Mouse (Mus musculus) hindbrain, embryonic 15.5 days (tissue): ENCODE measurements around the gene Mob3b. TPM values are rescaled to one million over a fixed set of nuclear protein-coding genes. Genes with fewer than 3 reads are reported as not detected.
A peak's percentile ranks its signal among the peaks of the same experiment; 100 is the strongest.

Experiments used
- ATAC-seq: fragments of 200-750 bp; cut with Nextera tagmentation; 2 replicates; pipeline ENCODE4 v1.8.0; 2017; ENCODE audit warnings: low read depth, moderate number of reproducible peaks, moderate TSS enrichment; ENCODE audit not compliant: low FRiP score
- H3K27ac ChIP-seq: fragments of 300-500 bp; sonication (generic); replicated peaks from 2 replicates; pipeline ENCODE4 v1.5.1; 2015; ENCODE audit warnings: mild to moderate bottlenecking, inconsistent platforms
- H3K27me3 ChIP-seq: fragments of 300-500 bp; sonication (generic); 2 replicates; pipeline ENCODE4 v1.6.1; 2015; ENCODE audit warnings: control low read depth, inconsistent platforms
- H3K36me3 ChIP-seq: fragments of 300-500 bp; sonication (generic); 2 replicates; pipeline ENCODE4 v1.6.1; 2015; ENCODE audit warnings: control low read depth, inconsistent platforms
- H3K4me1 ChIP-seq: fragments of 300-500 bp; sonication (generic); replicated peaks from 2 replicates; pipeline ENCODE4 v1.6.1; 2015; ENCODE audit warnings: control low read depth, inconsistent platforms
- H3K4me2 ChIP-seq: fragments of 300-500 bp; sonication (generic); 2 replicates; pipeline ENCODE4 v1.6.1; 2015; ENCODE audit warnings: moderate library complexity, mild to moderate bottlenecking, inconsistent platforms
- H3K4me3 ChIP-seq: fragments of 300-500 bp; sonication (generic); 2 replicates; pipeline ENCODE4 v1.5.1; 2015; ENCODE audit warnings: mild to moderate bottlenecking, inconsistent platforms
- H3K9ac ChIP-seq: fragments of 300-500 bp; sonication (generic); 2 replicates; pipeline ENCODE4 v1.6.1; 2015; ENCODE audit warnings: inconsistent platforms
- H3K9me3 ChIP-seq: fragments of 300-500 bp; sonication (generic); 2 replicates; pipeline ENCODE4 v1.6.1; 2016; ENCODE audit warnings: control low read depth, inconsistent platforms
- WGBS: fragments of 180-500 bp; shearing (Covaris S2); methylation state at CpG from one replicate; pipeline ENCODE4 v1.1.7; 2015; 5-methylcytosine and 5-hydroxymethylcytosine counted together
- polyA plus RNA-seq: library from polyadenylated mRNA; unstranded; fragments of >200 nt; fragmentation: Nextera tagmentation; extraction: Ambion mirVana; gene quantifications from 2 replicates; pipeline ENCODE4 v1.2.1, GENCODE M21; 2015

Mob3b gene
- polyA plus RNA-seq, 1 experiment from 2014 or later: 3.9 TPM

DNA sequence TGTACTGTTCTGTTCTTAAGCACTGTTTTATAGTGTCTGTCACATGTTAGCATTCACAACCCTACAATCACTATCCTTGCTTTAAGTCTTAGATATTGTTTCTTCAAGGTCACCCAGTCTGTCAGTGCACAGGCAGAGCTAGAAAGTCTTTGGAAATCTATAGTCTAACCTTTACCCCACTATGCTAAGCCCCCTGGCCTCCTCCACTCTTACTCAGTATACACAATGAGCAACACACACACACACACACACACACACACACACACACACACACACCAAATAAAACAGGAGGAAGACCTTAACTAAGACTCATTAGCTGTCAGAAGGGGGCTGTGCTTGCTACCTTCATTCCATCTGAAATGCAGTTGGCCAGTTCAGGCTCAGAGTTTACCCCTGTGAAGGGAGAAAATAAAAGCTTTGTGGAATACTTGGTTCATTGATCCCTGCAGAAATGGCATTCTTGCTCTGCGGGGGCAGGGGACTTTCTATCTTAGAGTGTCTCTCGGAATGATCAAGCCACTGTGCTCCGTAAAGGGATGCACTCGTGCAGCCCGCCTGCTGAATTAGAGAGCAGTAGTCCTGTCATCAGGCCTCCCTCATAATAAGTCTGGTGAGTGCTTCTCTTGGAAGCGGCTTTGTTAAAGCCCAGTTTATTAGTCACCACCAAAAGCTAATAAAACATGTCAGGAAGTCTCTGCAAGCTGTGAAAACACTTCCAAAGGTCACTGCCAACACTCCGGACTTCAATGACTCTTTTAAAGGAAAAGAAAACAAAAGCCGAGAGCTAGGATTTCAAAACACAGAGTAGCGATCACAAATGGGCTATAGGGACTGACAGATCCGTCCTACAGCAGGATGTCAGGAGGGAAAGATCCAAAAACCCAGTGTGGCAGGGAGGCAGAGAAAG, 144.6 kb downstream of the Mob3b start:
- no peaks in the 10 kb centered on the region for H3K36me3 ChIP-seq
- H3K27me3 ChIP-seq: no peaks in the 10 kb centered on the region
- no peak overlapping the region for H3K4me3 ChIP-seq
- H3K9ac ChIP-seq: no peak overlapping the region
- 0 out of 2 replicates have a peak overlapping the region, but pooled peaks have one; percentile 34 for H3K27ac ChIP-seq
- ATAC-seq: no peak; the same call in 1 of the 2 replicates
- WGBS: 13% methylated on average over 10 of the region's 10 CpGs
- H3K9me3 ChIP-seq: no peaks in the 10 kb centered on the region
- peaks cover 7% of the 10 kb centered on the region; the same call in 1 of the 2 replicates for H3K4me1 ChIP-seq
- H3K4me2 ChIP-seq: 0 out of 2 replicates have a peak overlapping the region, but pooled peaks have one; percentile 6

DNA sequence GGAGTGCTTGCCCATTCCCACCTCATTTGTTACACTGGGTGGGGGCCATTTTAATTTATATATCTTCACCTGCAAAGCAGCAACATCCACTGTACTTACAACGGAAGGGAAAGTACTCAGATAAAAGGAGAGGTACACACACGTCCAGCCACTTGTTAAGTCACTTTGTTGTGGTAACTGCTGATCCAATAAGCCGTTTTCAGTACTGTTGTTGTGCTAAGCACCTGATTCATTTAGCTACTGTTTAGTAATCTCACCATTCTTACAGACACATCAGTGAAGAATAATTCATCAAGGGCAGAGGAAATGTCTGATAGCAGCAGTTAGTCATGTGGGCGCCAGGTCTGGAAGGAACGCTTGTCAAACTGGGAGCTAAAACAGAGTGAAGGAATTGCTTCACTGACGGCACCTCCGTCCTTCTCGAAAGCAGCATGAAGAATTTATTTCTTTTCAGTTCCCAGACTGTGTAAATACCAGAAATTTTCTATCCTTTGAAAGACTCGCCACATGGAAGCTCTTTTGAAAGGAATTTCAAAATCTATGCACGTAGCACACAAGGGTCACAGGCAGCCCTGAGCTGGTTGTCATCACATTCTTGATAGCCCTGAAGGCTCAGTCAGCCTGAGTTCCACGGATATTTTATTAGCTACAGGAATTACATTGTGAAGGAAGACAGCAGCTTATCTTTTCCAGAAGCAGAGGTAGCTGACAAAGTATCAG, 150.6 kb downstream of the Mob3b start:
- Histone ChIP-seq H3K4me3 (no peak overlapping the region), H3K27me3 (no peaks in the 10 kb centered on the region), H3K9me3 (no peaks in the 10 kb centered on the region), H3K4me1 (peaks cover 21% of the 10 kb centered on the region), H3K9ac (no peak overlapping the region), H3K4me2 (no peak overlapping the region), H3K36me3 (no peaks in the 10 kb centered on the region), H3K27ac (no peak overlapping the region; the same call in 1 of the 2 replicates)
- 0 out of 2 replicates have a peak, but pooled peaks have one; percentile 38 for ATAC-seq
- WGBS: 46% methylated on average over 11 of the region's 11 CpGs

DNA sequence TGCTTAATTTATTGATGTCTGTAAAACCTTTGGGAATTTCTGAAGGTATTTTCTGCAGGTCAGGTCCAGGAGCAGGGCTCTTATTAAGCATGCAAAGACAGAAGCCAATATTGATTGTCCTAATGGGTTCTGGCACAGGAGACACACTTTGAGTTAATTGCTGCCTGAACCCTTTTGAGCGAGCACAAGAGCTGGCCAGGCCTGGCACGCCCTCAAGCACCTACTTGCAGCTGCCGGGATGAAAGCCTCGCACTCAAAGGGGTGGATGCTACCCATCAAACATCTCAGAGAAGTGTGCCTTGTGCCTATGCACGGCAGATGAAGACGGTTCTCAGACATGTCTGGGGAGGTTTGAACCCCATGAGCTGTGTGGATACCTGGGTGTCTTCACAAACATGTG, 151.2 kb downstream of the Mob3b start:
- peaks cover 21% of the 10 kb centered on the region for H3K4me1 ChIP-seq
- no peaks in the 10 kb centered on the region for H3K27me3 ChIP-seq
- no peak overlapping the region for H3K9ac ChIP-seq
- H3K4me3 ChIP-seq: no peak overlapping the region
- H3K36me3 ChIP-seq: no peaks in the 10 kb centered on the region
- no peak overlapping the region for H3K27ac ChIP-seq
- H3K4me2 ChIP-seq: no peak overlapping the region
- no peaks in the 10 kb centered on the region for H3K9me3 ChIP-seq
- ATAC-seq: peak; percentile 28; the same call in 1 of the 2 replicates
- WGBS: 52% methylated on average over 6 of the region's 6 CpGs

- no peak for ATAC-seq
- no peak overlapping the region for H3K4me2 ChIP-seq
- 80% methylated on average over 5 of the region's 5 CpGs for WGBS
- no peaks in the 10 kb centered on the region for H3K27me3 ChIP-seq
- H3K4me3 ChIP-seq: no peak overlapping the region
- no peaks in the 10 kb centered on the region for H3K36me3 ChIP-seq
- peaks cover 21% of the 10 kb centered on the region for H3K4me1 ChIP-seq
- H3K9ac ChIP-seq: no peak overlapping the region
- no peak overlapping the region for H3K27ac ChIP-seq
- H3K9me3 ChIP-seq: no peaks in the 10 kb centered on the region
Measured at GRCm38 (mm10) chr4:35005068-35005769, 152.1 kb downstream of the Mob3b start.

DNA sequence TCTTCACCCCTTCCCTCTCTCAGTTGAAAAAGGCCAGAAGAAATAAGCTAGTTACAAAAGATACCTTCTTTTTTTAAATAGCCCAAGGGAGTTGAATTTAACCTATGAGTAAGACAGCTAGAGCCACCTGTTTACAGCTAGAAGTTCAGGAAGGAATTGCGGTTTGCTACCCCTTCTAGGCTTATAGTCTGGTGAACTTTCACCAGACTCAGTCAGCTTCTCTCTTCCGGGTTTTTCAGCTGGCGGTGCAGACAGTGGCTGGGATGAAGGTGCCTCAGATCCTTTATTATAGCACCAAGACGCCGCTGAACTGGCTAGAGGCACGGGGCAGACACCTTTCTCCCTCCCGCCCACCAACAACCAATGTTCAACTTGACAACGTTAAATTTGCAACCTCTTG, 152.8 kb downstream of the Mob3b start:
- no peak overlapping the region for H3K4me3 ChIP-seq
- no peaks in the 10 kb centered on the region for H3K36me3 ChIP-seq
- H3K9me3 ChIP-seq: no peaks in the 10 kb centered on the region
- H3K27me3 ChIP-seq: no peaks in the 10 kb centered on the region
- WGBS: 93% methylated on average over 8 of the region's 8 CpGs
- no peak overlapping the region for H3K4me2 ChIP-seq
- no peak for ATAC-seq
- no peak overlapping the region for H3K9ac ChIP-seq
- peaks cover 21% of the 10 kb centered on the region for H3K4me1 ChIP-seq
- no peak overlapping the region for H3K27ac ChIP-seq

GRCm38 (mm10) chr4:35003550-35004326, 153.5 kb downstream of the Mob3b start:
- Histone ChIP-seq H3K36me3 (no peaks in the 10 kb centered on the region), H3K9ac (no peak overlapping the region), H3K9me3 (no peaks in the 10 kb centered on the region), H3K4me3 (no peak overlapping the region), H3K27me3 (no peaks in the 10 kb centered on the region), H3K4me1 (peaks cover 21% of the 10 kb centered on the region), H3K27ac (no peak overlapping the region), H3K4me2 (no peak overlapping the region)
- 93% methylated on average over 8 of the region's 8 CpGs for WGBS
- ATAC-seq: no peak

GRCm38 (mm10) chr4:34996616-34997015, 160.7 kb downstream of the Mob3b start:
- no peak overlapping the region for H3K9ac ChIP-seq
- H3K9me3 ChIP-seq: no peaks in the 10 kb centered on the region
- no peak overlapping the region for H3K27ac ChIP-seq
- no peak overlapping the region for H3K4me3 ChIP-seq
- no peaks in the 10 kb centered on the region for H3K36me3 ChIP-seq
- H3K27me3 ChIP-seq: no peaks in the 10 kb centered on the region
- no peak overlapping the region for H3K4me2 ChIP-seq
- ATAC-seq: no peak
- WGBS: 75% methylated on average over 7 of the region's 7 CpGs
- peaks cover 21% of the 10 kb centered on the region for H3K4me1 ChIP-seq

DNA sequence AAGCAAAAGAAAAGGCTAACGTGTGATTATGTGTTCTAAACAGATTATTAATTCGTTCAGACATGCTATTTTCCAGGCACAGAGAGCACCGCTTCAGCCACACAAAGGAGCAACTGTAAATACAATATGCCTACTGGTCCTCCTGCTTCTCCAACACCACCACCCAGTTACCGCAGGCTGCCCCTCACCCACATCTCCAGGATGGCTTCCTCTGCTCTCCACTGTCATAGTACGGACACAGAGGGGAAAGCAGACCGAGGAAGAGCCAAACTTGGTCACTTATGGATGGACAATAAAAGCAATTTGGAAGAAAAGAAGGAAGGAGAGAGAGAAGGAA, 163.7 kb downstream of the Mob3b start:
- ATAC-seq: peak; percentile 14; the same call in 1 of the 2 replicates
- Histone ChIP-seq H3K27me3 (no peaks in the 10 kb centered on the region), H3K36me3 (no peaks in the 10 kb centered on the region), H3K4me1 (peaks cover 26% of the 10 kb centered on the region), H3K4me3 (no peak overlapping the region), H3K9ac (no peak overlapping the region), H3K27ac (peak overlapping the region; percentile 60), H3K9me3 (no peaks in the 10 kb centered on the region), H3K4me2 (peak overlapping the region; percentile 44)
- WGBS: 19% methylated on average over 6 of the region's 6 CpGs

- WGBS: 25% methylated on average over 22 of the region's 22 CpGs
- no peaks in the 10 kb centered on the region for H3K27me3 ChIP-seq
- H3K27ac ChIP-seq: peak overlapping the region; percentile 60
- H3K9me3 ChIP-seq: no peaks in the 10 kb centered on the region
- H3K4me2 ChIP-seq: peak overlapping the region; percentile 44
- no peak overlapping the region; the same call in 1 of the 2 replicates for H3K9ac ChIP-seq
- peaks cover 26% of the 10 kb centered on the region for H3K4me1 ChIP-seq
- H3K36me3 ChIP-seq: no peaks in the 10 kb centered on the region
- no peak overlapping the region for H3K4me3 ChIP-seq
- peak; percentile 72 for ATAC-seq
Measured at GRCm38 (mm10) chr4:34992866-34993638, 164.2 kb downstream of the Mob3b start.

DNA sequence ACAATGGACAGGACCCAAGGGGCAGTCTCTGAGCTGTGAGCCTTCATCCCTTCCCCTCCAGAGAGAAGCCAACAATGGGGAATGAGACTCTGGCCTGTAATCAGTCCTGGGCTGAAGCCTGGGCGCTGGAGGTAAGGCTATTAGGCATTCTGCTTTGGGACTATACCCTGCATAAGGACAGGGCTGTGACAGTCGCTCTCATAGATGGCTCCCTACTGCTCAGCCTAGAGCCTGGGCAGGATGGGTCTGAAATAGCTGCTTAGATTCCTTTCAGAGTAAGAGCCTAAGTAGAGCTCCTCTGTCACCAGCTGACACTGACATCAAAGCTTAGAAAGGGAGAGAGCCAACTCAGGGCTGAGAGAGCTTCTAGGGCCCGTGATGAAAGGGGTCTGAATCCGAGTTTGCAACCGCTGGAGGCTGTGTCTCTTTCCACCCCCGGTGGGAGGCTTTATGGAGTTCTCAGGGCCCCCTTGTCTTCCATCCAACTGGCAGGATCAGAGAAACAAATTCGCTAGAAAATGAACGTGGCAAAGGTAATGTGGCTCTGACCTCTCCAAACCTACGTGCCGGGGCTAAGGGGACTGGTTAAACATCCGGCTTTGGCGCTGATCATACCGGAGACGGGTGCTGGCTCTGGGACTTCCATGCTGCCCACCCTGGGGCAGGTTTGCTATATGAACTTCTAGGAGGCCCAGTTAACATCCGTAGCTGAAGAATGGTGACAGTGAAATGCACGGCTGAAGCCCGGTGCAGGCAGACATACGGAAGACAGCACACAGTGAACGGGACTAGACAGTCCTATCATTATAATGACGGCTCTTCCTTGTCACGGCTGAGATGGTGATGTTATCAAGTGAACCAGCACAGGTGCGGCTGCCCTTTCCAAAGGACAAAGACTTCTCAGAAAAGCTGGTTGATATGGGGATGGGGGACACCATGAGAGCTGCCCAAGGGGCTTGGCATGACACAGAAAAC, 165.1 kb downstream of the Mob3b start:
- Histone ChIP-seq H3K27me3 (no peaks in the 10 kb centered on the region), H3K9ac (no peak overlapping the region), H3K36me3 (no peaks in the 10 kb centered on the region), H3K4me2 (peak overlapping the region; percentile 44), H3K4me3 (no peak overlapping the region), H3K9me3 (no peaks in the 10 kb centered on the region), H3K4me1 (peaks cover 26% of the 10 kb centered on the region), H3K27ac (peak overlapping the region; percentile 60)
- ATAC-seq: peak; percentile 36; the same call in 1 of the 2 replicates
- 47% methylated on average over 22 of the region's 22 CpGs for WGBS
